Mouse (Mus musculus): Measurements from ENCODE around the gene Fam69a. TPM values are rescaled to one million over a fixed set of nuclear protein-coding genes. Genes with fewer than 3 reads are reported as not detected.

Fam69a gene
- polyA plus RNA-seq, 1 experiment: 2.3 TPM

- TF ChIP-seq GATA1 (IDR thresholded peaks at IDR 0.05; ENCODE audit: low read length): no peak
Measured at GRCm38 (mm10) chr5:107987835-107988251, 958 bp upstream of the Fam69a start.

DNA sequence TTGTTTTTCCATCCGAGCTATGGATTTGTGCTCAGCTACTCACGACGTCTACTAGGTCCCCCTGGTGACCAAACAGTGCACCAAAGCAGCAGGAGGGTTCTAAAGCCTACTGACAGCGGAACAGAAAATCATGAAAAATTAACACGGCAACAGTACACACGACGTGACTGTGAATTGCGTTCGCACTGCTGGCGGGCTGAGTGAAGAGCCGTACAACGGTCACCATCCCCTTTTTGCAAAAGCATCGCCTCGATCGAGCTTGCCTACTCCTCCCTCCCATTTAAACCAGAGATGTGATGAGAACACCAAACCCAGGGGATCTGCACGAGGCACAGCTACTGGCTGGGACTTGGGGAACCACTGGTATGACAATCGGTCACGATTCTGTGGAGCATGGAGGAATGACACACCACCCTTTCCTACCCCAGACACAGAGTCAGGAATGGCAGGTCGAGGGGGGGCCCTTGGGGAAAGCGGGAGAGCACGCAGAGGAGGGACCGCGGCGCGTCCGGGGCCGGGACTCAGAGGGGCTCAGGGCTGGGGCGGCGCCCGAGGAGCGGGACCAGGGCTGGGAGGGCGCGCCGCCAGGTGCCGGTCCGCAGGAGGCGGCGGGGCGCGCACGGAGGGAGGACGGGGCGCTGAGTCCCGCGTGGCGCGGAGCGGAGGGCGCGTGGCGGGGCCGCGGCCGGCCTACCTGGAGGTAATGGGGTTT, 474 bp downstream of the Fam69a start:
- no peak for TF ChIP-seq GATA1 (IDR thresholded peaks at IDR 0.05; ENCODE audit: low read length)

DNA sequence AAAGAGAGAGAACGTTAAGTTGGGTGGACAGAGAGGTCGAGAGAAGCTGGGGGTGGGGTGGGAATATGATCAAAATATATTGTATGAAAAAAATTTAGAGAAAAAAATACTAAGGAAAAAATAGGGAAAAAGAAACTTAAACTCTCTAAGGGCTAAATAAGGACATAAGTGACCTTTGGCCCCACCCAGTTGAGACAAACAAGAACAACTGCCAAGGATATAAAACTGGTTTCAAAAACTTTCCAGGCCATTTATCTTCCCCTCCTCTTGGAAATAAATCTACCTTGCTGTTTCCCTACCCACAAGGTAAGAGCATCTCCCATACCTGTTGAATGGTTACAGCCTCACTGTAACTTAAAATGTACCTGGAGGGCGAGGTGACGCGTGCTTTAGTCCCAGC, 2.9 kb downstream of the Fam69a start:
- no peak for TF ChIP-seq GATA1 (IDR thresholded peaks at IDR 0.05; ENCODE audit: low read length)

DNA sequence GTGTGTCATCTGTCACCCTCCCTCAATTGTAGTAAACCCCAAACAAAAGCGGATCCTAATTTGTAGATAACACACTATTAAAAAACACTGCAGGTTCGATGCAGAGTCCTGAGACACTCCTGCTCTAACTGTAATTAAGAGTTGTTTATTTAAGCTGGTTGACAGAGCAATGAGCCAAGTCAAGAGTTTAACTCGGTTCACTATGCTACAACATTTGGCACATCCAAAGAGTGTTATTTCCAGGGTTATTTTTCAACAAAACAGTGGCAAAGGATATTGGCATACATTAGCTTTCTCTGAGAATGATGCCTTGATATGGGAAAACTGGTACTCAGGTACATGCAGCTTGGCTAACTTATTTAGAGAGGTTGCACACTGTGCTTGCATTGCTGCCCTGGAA, 4.9 kb downstream of the Fam69a start:
- TF ChIP-seq GATA1 (IDR thresholded peaks at IDR 0.05; ENCODE audit: low read length): no peak

DNA sequence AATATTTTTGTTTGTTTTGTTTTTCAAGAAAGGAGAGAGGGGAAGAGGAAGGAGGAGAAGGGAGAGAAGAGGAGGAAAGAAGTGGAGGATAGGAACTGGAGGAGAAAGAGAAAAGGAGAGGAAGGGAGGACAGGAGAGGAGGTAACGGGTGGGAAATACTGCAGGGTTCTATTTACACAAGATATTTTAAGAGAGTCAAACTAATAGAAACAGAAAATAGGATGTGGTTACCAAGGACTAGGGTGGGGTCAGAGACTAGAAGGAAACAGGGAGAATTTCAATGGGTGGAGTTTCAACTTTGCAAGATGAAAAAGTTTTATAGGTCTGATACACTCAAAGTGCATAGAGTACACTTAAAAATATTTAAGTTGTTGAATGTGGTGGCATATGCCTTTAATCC, 7.0 kb downstream of the Fam69a start:
- no peak for TF ChIP-seq GATA1 (IDR thresholded peaks at IDR 0.05; ENCODE audit: low read length)

- peak; percentile 11 for TF ChIP-seq GATA1 (IDR thresholded peaks at IDR 0.05; ENCODE audit: low read length)
Measured at GRCm38 (mm10) chr5:107978289-107979035, 8.4 kb downstream of the Fam69a start.

GRCm38 (mm10) chr5:107977640-107978288, 9.1 kb downstream of the Fam69a start:
- TF ChIP-seq GATA1 (IDR thresholded peaks at IDR 0.05; ENCODE audit: low read length): peak; percentile 50

DNA sequence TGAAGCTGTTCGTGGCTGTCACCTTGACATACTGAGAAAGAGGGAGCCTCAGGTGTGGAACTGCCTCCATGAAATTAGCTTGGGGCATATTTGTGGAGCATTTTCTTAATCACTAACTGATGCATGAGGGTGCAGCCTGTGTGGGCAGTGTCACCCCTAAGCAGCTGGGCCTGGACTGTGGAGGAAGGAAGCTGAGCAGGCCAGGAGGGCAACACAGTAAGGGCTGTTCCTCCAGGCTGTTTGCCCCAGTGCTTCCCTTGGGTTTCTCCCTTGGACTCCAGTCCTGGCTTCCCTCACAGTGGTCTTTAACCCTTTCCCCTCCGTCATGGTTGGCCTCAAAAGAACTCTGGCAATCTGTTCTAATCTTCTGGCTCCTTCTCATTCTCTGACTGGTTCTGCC, 13.6 kb downstream of the Fam69a start:
- no peak for TF ChIP-seq GATA1 (IDR thresholded peaks at IDR 0.05; ENCODE audit: low read length)

DNA sequence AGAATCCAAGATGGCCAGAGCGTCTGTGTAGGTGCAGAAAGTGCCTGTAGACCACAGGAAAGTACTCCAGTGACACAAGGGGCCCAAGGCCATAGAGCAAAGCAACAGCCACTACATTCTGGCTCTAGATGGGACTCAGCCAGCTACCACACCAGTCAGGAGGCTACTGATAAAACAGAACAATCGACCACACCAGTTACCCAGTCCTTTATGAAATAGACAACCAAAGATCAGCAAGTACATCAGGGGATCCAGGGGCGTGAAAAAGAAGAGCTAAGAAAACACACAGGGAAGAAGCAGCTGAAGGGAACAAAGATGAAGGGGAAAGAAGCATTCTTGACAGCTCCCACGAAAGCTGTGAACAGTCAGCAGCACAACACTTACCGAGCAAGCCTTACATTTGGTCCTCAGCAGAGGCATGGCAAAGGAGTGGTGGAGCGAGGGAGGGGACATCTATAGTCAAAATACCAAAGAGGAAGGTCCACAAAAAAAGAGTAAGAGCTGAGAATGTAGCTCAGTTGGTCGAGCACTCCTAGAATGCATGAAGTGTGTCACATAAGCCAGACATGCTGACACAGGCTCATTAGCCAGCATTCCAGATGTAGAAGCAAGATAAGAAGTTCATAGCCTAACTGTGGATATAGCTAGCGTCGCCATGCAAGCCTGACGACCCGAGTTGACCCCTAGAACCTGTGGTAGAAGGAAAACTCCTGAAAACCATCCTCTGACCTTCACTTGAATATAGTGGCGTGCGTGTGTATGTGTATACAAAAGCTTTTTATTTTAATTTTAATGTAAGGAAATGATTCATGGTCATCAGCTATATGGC, 14.2 kb downstream of the Fam69a start:
- no peak for TF ChIP-seq GATA1 (IDR thresholded peaks at IDR 0.05; ENCODE audit: low read length)

GRCm38 (mm10) chr5:107971069-107971468, 15.8 kb downstream of the Fam69a start:
- TF ChIP-seq GATA1 (IDR thresholded peaks at IDR 0.05; ENCODE audit: low read length): no peak

DNA sequence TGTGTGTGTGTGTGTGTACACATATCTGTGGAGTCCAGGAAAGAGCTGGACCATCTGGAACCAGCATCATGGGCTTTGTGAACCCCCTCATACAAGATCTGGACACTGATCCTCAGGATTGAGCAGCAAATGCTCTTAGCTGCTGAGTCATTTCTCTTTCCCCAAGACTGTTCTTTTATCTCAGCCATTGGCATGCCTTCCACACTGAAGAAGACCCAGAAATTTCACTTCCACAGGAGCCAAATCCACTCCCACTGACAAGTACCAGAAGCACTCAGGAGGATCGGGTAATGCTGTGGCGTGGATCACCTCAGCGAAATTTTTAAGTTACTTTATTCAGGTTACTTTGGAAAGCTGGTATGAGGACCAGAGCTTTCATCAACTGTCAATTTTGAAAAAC, 18.8 kb downstream of the Fam69a start:
- no peak for TF ChIP-seq GATA1 (IDR thresholded peaks at IDR 0.05; ENCODE audit: low read length)

DNA sequence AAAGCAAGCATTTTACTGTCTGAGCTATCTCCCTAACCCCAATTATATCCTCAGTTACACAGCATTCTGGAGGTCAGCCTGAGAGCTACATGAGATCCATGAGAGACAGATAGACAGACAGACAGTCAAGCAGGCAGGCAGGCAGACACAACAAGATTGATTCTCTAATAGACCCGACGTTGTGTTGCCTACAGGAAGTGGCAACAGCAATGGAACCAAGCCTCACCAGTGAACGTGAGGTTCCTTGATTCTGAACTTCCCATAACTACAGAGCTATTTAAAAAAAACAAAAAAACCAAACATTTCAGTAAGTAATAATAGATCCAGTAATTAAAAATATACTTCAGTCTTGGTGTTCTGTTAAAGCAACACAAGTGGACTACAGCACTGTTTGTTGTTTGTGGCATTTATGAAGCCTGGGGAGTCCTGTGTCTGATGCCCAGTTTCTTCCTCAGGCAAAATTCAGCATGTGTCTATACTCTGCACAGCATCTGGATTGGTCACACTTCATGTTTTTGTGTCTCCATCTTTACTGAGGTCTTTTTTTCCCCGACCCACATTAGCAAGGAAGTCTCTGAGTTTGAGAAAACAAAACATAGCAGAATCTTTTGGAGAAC, 19.9 kb downstream of the Fam69a start:
- TF ChIP-seq GATA1 (IDR thresholded peaks at IDR 0.05; ENCODE audit: low read length): no peak

- TF ChIP-seq GATA1 (IDR thresholded peaks at IDR 0.05; ENCODE audit: low read length): no peak
Measured at GRCm38 (mm10) chr5:107966156-107966555, 20.7 kb downstream of the Fam69a start.

- no peak for TF ChIP-seq GATA1 (IDR thresholded peaks at IDR 0.05; ENCODE audit: low read length)
Measured at GRCm38 (mm10) chr5:107965355-107965991, 21.4 kb downstream of the Fam69a start.

Measured in G1E-ER4 (cell line).